Mouse (Mus musculus): ENCODE measurements around the gene Rnf11. TPM values are rescaled to one million over a fixed set of nuclear protein-coding genes. Genes with fewer than 3 reads are reported as not detected.

The Rnf11 gene
- total RNA-seq, 2 experiments from 2014 or later = 106 to 107 TPM

DNA sequence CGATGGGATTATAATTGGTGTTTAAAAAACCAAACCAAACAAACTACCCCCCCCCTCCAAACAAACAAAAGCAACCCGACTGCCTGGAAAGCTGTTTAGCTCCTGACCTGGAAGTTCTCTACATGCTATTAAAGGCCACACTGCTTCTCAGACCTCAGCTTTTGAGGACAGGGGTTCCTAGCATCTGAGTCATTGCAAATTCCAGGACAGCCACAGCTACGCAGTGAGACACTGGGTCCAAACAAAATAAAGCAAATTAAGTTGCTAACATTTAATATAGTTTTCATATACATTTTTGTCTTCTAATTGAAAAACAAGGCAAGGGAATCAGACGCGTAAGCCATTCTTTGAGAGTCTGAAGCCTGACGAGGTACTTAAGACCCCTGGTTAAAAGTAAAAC lies 40.1 kb downstream of the Rnf11 start:
- no peak for DNase-seq

DNA sequence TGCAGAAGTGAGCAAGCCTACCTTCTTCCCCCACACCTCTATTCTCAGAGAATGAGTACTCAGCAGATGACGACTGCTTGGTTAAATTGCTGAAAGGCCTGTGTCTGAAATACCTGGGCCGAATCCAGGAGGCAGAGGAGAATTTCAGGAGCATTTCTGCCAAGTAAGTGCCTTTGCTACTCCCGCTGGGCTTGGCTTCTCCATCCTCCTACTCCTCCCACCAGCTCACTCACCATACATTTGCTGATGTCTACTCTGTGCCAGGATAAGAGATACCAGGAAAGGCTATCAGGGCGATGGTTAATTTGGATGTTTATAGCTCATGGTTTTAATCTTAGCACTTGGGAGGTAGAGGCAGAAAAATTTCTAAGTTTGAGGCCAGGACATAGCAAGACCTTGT lies 41.9 kb downstream of the Rnf11 start:
- no peak for DNase-seq

DNA sequence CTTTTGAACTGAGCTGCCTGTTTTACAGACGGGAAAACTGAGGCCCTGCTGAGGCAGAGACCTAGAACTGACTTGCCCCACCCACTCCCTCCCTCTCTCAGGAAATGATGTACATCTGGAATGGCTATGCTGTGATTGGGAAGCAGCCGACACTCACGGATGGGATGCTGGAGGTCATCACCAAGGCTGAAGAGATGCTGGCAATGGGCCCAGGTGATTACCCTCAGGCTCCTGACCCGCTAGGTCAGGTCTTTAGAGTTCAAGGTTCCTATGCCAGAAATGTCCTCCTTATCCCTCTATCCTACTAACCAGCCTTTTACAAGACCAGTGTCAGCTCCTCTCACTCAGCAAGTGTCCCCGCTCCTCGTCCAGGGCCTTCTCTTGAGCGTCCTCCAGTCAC lies 42.4 kb downstream of the Rnf11 start:
- DNase-seq = no peak

DNA sequence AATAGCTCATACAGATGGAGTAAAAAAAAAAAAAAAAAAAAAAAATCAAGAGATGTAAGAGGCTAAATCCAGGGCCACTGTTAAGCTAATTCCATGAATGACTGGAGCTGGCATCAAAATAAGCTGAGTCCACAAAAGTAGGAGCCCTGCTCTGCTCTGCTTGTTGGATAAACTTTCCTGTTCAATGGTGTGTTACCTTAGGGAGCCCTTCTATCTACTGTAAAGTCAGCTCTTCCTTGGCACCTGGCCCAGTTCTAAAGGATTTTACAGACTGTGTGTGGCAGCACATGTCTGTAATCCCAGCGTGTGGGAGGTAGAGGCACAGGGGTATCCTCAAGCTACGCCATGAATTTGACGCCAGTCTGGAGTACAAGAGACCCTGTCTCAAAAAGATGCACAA lies 43.5 kb downstream of the Rnf11 start:
- no peak for DNase-seq

DNA sequence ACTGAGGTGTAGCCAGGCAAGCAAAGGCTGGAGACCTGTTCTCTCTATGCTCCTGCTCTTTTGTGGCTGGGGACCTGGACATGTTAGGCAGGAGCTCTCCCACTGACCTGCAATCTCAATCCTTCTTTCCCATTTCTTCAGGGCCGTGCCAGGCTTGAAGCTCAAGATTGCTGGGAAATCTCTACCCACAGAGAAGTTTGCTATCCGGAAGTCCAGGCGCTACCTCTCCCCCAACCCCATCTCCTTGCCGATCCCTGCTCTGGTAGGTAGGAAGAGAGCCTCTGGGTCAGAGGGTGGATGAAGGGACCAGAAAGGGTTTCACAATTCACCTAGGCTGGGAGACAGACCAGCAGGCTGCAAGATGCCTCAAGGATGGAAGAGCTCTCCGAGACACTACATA lies 44.1 kb downstream of the Rnf11 start:
- no peak for DNase-seq

DNA sequence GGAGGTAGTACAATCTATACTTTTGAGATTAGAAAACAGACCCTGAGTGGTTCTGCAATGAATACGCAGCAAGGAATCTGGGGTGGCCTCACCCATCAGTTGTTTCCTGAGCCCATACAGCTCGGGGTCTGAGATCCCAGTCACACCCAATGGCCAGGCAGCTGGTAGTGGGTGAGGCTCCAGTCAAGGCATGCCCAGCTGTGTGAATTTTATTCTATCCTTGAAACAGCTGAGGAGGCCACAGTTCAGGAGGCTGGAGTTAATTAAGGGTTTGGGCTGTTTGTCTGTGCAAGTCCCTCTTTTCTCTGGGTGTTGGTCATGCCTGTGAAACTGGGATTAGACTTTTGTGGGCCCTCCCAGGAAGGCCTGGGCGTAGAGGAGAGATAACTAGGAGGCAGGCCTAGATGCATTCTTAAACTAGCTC lies 44.7 kb downstream of the Rnf11 start:
- no peak for DNase-seq

DNA sequence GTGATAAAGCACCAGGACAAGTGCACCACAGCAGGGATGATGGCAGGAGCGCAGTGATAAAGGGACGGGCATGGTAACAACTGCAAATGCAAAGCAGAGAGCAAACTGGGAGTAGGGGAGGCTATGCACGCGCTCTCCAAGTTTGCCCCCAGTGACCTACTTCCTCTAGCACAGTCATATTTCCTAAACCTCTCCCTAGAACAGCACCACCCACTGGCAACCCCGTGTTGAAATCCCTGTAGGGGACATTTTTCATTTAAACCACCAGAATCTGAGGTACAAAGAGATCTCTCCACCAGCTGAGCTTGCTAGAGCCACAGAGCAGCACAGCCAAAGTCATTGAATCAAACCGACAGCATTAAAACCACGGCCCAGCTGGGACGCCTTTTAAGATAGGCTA lies 45.4 kb downstream of the Rnf11 start:
- no peak for DNase-seq

DNA sequence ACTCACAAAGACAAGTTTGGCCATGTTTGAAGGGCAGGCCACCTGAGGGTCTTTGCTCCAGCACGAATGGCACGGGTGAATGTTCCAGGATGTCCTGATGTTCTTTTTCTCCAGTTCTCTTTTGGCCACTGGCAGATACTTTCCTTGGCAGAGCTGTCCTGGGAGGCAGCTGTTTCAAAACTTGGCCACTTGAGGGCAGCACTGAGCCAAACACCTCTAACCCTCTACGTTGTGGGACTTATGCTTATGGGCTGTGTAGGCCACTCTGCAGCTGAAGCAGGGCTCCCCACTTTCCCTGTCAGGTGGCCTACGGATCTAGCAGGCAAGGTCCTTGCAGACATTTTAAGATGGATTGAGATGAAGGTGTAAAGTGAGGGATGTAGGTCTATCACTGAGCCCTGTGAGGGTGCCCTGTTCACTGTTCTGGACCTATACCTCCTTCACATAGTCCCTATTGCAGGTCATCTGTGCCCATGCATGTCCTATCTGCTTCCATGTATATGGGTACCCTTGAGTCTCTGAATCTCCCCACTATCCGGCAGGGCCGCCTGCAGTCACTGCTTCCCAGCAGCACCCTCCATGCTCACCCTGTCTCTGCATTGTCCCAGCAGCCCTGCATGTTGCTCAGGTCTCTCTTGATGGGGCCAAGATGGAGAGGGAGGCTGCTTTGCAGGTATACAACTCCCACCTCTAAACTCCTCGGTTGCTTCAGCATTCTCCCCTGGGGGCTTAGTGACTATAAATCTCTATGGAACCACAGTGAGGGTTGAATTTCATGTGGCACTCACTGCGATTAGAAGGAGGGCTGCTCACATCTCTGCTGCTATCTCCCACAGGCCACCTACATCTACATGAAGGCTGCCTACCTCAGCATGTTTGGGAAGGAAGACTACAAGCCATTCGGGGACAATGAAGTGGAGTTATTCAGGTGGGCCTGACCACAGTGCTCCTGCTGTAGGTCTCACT lies 46.3 kb downstream of the Rnf11 start:
- DNase-seq = peak; percentile 84

DNA sequence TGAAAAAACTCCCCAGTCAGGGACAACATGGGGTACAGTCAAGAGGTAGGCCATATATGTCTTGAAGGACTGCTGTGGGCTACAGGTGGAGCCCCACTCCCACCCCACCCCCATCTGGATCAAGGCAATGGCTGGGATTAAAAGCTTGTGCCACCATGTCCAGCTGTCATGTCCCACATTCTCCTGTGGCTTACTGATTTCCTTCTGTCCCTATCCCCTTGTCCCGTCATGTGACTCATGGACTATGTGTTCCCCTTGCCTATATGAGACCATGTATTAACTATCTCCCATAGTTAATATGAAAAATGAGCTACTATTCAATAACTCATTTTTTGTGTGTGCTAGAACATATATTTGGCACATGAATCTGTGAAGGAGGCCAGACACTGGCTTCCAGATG lies 50.3 kb downstream of the Rnf11 start:
- DNase-seq = no peak

DNA sequence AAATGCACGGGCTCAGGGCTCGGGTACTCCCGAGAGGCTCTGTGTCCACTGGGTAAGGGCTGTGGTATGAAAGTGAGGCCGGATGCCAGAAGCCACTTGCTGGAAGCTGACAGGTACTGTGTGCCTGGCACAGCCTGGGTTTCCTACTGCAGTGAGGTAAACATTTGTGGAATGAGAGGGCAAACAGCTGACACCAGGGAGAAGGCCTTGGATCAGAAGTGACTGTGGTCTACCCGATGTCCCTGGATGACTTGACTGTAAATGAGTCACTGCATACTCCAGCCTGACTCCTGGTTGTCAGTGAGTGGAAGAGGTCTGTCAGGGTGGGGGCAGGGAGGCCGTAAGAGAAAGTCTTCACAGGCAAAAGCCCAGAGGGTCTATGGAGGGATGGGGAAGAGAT lies 50.9 kb downstream of the Rnf11 start:
- peak; percentile 70 for DNase-seq

DNA sequence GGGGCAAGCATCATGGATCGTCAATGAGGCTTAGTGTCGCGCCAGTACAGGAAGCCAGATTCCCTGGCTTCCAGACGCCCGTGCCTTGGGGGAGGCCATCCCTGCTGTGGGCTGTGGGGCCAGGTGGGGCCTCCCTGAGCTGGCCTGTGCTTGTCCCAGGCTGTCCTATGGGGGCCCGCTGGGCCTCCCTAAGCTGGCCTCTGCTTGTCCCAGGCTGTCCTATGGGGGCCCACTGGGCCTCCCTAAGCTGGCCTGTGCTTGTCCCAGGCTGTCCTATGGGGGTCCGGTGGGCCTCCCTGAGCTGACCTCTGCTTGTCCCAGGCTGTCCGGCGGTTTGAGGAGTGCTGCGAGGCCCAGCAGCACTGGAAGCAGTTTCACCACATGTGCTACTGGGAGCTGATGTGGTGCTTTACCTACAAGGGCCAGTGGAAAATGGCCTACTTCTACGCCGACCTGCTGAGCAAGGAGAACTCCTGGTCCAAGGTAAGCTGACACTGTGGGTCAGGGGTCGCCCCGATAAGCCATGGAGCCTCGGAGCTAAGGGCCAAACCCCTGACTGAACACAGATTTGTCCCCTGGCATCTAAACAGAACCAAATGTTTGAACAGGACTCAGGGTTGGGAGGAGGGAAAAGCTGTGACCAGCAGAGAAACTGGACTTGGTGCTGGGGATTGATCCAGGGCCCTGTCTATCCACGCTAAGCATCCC lies 51.7 kb downstream of the Rnf11 start:
- no peak for DNase-seq

DNA sequence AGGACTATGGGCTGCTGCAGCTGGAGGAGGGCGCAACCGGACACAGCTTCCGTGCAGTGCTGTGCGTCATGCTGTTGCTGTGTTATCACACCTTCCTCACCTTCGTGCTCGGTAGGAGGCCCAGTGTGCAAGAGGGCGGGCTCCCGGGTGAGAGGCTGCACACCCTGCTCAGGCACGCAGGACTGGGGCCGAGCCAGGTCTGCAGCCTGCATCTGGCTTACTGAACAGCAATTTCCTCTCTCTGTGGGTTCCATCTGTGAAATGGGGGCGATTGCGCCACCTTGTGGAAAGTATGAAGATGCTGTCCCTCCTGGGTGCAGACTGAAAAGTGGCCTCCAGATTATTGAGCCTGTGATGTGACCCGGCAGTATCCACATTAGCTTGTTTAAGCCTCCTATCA lies 53.7 kb downstream of the Rnf11 start:
- DNase-seq = peak; percentile 58

DNA sequence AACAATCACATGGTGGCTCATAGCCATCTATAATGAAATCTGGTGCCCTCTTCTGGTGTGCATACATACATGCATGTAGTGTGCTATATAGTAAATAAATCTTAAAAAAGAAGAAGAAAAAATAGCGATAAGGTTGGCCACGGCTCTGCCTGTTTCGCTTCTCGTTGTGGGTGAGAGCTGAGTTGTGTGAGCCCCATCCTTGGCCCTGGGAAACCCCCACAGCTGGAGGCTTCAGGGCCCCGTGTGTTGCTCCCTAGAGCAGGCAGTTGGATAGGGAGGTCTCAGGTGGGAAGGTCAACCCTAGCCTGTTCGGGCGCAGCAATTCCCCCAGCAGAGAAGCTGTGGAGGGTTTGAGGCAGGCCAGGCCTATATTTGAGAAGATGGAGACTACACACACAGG lies 54.3 kb downstream of the Rnf11 start:
- no peak for DNase-seq

DNA sequence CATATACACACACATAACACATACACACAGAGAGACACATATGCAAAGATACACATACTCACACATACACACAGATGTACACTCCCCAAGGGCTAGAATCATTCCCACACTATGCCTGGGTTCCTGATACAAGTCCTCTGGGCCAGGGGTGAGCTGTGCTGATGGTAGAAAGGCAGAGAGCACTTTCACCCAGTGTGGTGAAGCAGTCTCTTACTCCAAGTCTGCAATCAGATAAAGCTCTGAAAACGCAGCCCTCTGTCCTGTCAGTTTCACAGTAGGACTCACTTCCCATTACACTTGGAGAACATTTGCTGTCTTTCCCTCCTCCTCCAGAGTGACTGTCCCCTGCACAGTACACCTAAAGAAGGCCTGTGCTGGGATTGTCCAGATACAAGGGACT lies 57.5 kb downstream of the Rnf11 start:
- no peak for DNase-seq

DNA sequence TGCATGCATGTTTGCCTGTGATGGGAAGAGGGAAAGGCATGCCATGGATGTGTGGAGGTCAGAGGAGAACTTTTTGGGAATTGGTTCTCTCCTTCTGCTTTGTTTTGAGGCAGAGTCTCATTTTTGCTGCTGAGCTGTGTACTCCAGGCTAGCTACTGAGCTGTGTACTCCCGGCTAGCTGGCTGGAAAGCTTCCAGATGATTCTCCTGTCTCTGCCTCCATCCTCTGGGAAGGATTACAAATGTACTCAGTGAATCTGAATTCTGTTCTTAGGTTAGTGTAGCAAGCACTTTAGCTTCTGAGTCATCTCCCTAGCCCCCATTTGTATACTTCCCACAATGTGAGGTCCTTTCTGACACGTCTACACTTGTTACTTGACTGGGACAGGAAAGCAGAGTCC lies 61.1 kb downstream of the Rnf11 start:
- no peak for DNase-seq

DNA sequence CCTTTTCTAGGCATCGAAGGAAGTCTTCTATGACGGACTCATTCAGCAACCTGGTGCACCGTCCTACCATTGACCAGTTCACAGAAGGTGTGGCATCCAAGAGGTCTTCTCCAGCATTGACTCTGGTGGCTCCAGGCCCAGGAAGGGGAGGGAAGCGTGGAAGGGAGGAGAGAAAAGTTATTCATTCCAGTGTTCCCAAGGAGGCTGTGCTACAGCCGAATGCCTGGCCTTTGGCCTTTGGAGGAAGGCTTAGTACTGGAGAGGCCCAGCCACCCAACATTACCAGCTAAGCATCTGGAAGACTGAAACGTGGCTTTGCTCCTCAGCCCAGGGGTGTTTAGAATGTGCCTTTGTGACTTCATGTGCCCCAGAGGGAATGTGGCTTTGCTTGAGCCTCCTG lies 62.1 kb downstream of the Rnf11 start:
- DNase-seq = no peak

DNA sequence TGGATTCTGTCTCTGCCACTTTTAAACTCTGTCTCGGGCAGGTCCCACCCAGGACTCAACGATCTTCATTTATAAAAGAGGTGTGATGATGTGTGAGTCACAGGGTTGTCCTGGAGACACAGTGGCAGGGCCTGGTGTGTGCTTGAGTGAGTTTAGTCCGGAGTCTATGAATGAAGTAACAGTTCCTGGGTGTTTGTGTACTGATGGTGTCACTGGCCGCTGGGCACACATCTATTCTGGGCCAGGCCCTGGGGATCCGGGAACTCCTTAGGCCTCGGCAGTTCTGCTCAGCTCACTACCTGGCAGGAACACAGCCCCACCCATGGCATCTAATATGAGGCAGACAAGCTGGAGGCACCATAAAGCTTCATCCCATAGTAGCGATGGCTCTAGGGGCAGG lies 62.9 kb downstream of the Rnf11 start:
- no peak for DNase-seq

DNA sequence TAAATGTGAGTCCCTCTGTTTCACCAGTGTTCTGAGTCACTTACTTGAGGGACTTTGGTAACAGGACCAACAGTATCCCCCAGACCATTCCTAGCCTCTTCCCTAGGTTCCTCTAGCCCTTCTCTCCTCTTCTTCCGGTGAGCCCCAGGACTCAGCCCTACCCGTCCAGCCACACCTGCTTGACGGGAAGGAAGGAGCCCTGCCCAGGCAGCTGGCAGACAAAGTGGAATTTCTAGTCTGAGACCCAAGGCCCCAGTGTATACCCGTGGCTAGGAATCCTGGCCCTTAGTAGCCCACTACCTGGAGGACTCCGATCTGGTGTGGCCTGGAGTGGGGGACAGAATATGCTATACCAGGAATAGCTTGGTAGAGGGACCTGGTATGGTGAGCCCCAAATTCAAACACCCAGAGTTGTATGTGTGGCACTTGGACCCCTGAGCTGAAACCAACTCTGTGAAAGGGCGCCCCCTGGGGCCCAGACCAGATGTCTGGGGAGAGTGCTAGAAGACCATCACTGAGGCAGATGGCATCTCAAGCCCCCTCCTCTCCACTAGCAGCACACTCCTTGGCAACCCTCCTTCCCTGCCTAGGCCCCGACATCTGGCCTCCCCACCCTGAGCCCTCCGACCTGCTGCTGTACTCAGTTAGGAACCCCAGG lies 64.3 kb downstream of the Rnf11 start:
- DNase-seq = no peak

DNA sequence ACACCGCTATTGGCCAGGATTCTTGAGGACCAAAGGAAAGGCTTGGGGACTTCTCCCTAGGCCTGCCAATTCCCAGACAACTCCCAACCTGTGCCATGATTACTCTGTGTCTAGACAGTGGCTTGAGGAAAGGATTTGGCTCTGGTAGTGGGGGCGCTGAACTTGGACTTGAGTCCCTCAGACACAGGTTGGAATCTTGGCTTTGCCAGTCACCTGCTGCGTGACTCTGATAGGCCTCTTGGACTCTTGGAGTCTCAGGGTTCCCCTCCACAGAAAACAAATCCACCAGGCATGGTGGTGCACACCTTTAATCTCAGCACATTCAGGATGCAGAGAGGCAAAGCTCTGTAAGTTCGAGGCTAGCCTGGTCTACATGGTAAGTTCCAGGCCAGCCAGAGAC lies 65.0 kb downstream of the Rnf11 start:
- DNase-seq = no peak

DNA sequence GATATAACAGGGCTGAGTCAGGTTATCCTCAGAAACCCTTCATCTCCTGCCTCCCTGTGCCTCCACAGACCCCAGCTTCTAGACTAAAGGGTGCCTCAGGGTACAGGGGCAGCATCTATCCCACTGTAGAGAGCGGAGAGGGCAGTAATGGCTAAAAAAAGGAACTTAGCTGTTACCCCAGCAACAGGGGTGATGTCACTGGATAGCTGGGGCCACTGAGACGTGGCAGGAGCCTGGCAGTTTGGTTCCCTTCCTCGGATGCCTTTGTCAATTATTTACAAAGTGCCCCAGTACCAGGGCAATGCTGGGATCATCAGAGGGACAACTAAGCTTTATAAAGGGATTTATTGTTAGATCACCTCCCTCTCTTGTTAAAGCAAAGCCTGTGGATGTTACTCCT lies 65.5 kb downstream of the Rnf11 start:
- DNase-seq = no peak

DNA sequence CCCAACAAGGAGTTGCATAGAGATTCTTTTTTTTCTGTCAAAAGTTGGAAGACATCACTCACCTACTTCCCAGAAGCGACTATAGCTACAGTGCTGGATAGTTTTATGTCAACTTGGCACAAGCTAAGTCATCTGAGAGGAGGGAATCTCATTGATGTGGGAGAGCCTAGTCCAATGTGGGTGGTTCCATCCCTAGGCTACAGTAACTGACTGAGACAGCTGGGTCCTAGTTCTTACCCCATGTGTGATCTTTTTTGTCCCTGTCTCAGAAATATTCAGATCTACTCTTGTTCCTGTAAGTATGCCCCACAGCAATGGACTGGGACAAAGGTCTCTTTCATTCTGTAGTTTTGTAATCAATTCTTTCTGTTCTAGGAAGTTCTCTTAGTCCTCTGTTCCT lies 66.5 kb downstream of the Rnf11 start:
- no peak for DNase-seq

DNA sequence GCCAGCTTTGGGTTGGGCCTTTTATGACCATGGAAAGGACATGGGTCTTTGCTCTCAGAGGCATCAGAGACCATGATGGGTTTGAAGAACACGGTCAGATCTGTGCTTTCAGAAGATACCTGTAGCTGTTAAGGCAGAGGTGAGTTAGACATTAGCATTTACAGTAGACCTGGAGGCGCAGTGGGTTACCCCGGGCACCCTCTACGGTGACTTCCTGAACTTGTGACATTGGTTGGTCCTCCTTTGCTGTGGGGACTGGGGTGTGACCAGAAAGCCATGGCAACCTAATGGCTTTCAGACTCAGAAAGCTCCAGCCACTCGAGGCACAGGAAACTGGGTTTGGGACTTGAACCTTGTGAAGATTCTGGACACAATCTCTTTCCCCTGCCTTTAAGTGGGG lies 72.3 kb downstream of the Rnf11 start:
- DNase-seq = no peak

DNA sequence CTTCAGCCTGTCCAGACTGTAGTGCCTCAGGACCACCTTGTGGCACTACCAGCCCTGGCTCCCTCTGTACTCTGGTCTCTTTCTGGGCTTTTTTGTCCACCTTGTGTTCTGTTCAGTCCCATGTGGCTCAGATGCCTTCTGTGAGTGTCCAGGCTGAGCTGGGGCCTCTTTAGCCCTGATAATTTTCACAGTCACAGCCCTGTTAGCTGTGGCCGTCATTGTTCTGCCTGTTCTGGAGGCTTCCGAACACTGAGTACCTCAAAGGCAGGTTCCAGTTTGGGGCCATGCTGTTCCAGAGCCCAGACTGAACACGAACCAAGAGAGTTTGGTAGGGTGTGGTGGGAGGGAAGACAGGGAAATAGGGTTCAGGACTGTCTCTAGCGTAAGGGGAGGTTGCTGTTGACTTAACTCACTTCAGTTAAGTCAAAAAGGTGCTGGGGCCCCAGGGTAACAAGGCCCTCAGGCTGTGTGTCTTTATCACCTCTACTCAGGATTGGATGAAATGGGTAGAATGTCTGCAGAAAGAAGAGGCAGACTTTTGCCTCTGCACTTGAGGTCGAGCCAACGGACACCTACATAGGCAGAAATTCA lies 73.1 kb downstream of the Rnf11 start:
- DNase-seq = no peak

Measured in heart, postnatal 4 days (tissue).